Mouse (Mus musculus): ENCODE data around the gene Trcg1. TPM values are rescaled to one million over a fixed set of nuclear protein-coding genes. Genes with fewer than 3 reads are reported as not detected.

Gene Trcg1
- polyA plus RNA-seq, 1 experiment from 2014 or later = not detected

GRCm38 (mm10) chr9:57282686-57283085 lies 46.3 kb downstream of the Trcg1 start:
- Histone ChIP-seq H3K27ac (replicated peaks; ENCODE audit: low read depth, low read length) (no peak overlapping the region), H3K27me3 (ENCODE audit: control insufficient read depth, insufficient read depth, low read length) (no peaks in the 10 kb centered on the region), H3K4me3 (ENCODE audit: low read depth, low read length) (no peak overlapping the region), H3K9ac (ENCODE audit: low read length) (no peak overlapping the region), H3K4me1 (ENCODE audit: control insufficient read depth, insufficient read depth, low read length) (peaks cover 6% of the 10 kb centered on the region), H3K9me3 (ENCODE audit: control insufficient read depth, low read length) (no peaks in the 10 kb centered on the region), H3K4me2 (ENCODE audit: low read depth, severe bottlenecking) (no peak overlapping the region), H3K36me3 (ENCODE audit: control insufficient read depth, insufficient read depth, low read length) (no peaks in the 10 kb centered on the region)
- ATAC-seq (ENCODE audit: insufficient number of reproducible peaks, low FRiP score, low TSS enrichment, low read depth) = no peak
- DNase-seq (ENCODE audit: low spot score) = no peak
- 76% methylated on average over 3 of the region's 3 CpGs for WGBS

- no peak for ATAC-seq (ENCODE audit: insufficient number of reproducible peaks, low FRiP score, low TSS enrichment, low read depth)
- Histone ChIP-seq H3K36me3 (ENCODE audit: control insufficient read depth, insufficient read depth, low read length) (no peaks in the 10 kb centered on the region), H3K27ac (replicated peaks; ENCODE audit: low read depth, low read length) (no peak overlapping the region), H3K4me3 (ENCODE audit: low read depth, low read length) (no peak overlapping the region), H3K9me3 (ENCODE audit: control insufficient read depth, low read length) (no peaks in the 10 kb centered on the region), H3K9ac (ENCODE audit: low read length) (no peak overlapping the region), H3K4me1 (ENCODE audit: control insufficient read depth, insufficient read depth, low read length) (peaks cover 4% of the 10 kb centered on the region), H3K27me3 (ENCODE audit: control insufficient read depth, insufficient read depth, low read length) (no peaks in the 10 kb centered on the region), H3K4me2 (ENCODE audit: low read depth, severe bottlenecking) (no peak overlapping the region)
- DNase-seq (ENCODE audit: low spot score) = no peak
- 70% methylated on average over 4 of the region's 4 CpGs for WGBS
These were observed 47.0 kb downstream of the Trcg1 start for GRCm38 (mm10) chr9:57283311-57283710.

- no peak overlapping the region for H3K4me2 ChIP-seq (ENCODE audit: low read depth, severe bottlenecking)
- H3K4me1 ChIP-seq (ENCODE audit: control insufficient read depth, insufficient read depth, low read length) = no peaks in the 10 kb centered on the region
- no peaks in the 10 kb centered on the region for H3K9me3 ChIP-seq (ENCODE audit: control insufficient read depth, low read length)
- no peak overlapping the region for H3K4me3 ChIP-seq (ENCODE audit: low read depth, low read length)
- ATAC-seq (ENCODE audit: insufficient number of reproducible peaks, low FRiP score, low TSS enrichment, low read depth) (no peak), DNase-seq (ENCODE audit: low spot score) (no peak)
- H3K9ac ChIP-seq (ENCODE audit: low read length) = no peak overlapping the region
- H3K36me3 ChIP-seq (ENCODE audit: control insufficient read depth, insufficient read depth, low read length) = no peaks in the 10 kb centered on the region
- 92% methylated on average over 6 of the region's 6 CpGs for WGBS
- H3K27ac ChIP-seq (replicated peaks; ENCODE audit: low read depth, low read length) = no peak overlapping the region
- H3K27me3 ChIP-seq (ENCODE audit: control insufficient read depth, insufficient read depth, low read length) = no peaks in the 10 kb centered on the region
These were observed 50.8 kb downstream of the Trcg1 start for GRCm38 (mm10) chr9:57287183-57287582.

DNA sequence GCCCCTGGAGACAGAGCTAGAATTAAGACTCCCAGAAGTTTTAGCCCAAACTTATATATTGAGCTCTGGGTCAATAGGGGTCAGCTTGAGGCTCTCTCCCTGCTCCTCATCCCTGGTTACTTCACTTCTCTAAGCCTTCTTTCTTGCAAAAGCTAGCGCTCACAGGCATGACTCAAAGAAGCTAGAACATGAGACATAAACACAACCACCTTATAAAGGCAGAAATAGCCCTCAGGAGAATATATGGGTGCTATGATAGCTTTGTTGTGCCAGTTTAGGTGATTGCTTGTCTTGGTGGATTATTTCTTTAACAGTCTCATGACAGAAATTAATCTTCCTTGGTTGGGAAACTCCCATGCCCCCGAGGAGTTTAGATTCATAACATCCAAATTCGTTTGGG lies 58.5 kb downstream of the Trcg1 start:
- H3K4me2 ChIP-seq (ENCODE audit: low read depth, severe bottlenecking) = no peak overlapping the region
- WGBS = 81% methylated on average over 3 of the region's 3 CpGs
- no peaks in the 10 kb centered on the region for H3K36me3 ChIP-seq (ENCODE audit: control insufficient read depth, insufficient read depth, low read length)
- H3K4me3 ChIP-seq (ENCODE audit: low read depth, low read length) = no peak overlapping the region
- H3K9me3 ChIP-seq (ENCODE audit: control insufficient read depth, low read length) = no peaks in the 10 kb centered on the region
- no peak for DNase-seq (ENCODE audit: low spot score)
- H3K27me3 ChIP-seq (ENCODE audit: control insufficient read depth, insufficient read depth, low read length) = no peaks in the 10 kb centered on the region
- ATAC-seq (ENCODE audit: insufficient number of reproducible peaks, low FRiP score, low TSS enrichment, low read depth) = no peak
- no peak overlapping the region for H3K9ac ChIP-seq (ENCODE audit: low read length)
- no peak overlapping the region for H3K27ac ChIP-seq (replicated peaks; ENCODE audit: low read depth, low read length)
- no peaks in the 10 kb centered on the region for H3K4me1 ChIP-seq (ENCODE audit: control insufficient read depth, insufficient read depth, low read length)

GRCm38 (mm10) chr9:57295666-57296065 lies 59.3 kb downstream of the Trcg1 start:
- H3K36me3 ChIP-seq (ENCODE audit: control insufficient read depth, insufficient read depth, low read length) = no peaks in the 10 kb centered on the region
- WGBS = 93% methylated on average over 3 of the region's 3 CpGs
- no peaks in the 10 kb centered on the region for H3K27me3 ChIP-seq (ENCODE audit: control insufficient read depth, insufficient read depth, low read length)
- DNase-seq (ENCODE audit: low spot score) (no peak), ATAC-seq (ENCODE audit: insufficient number of reproducible peaks, low FRiP score, low TSS enrichment, low read depth) (no peak)
- H3K9me3 ChIP-seq (ENCODE audit: control insufficient read depth, low read length) = no peaks in the 10 kb centered on the region
- no peak overlapping the region for H3K9ac ChIP-seq (ENCODE audit: low read length)
- no peak overlapping the region for H3K4me2 ChIP-seq (ENCODE audit: low read depth, severe bottlenecking)
- H3K27ac ChIP-seq (replicated peaks; ENCODE audit: low read depth, low read length) = no peak overlapping the region
- H3K4me3 ChIP-seq (ENCODE audit: low read depth, low read length) = no peak overlapping the region
- H3K4me1 ChIP-seq (ENCODE audit: control insufficient read depth, insufficient read depth, low read length) = no peaks in the 10 kb centered on the region

GRCm38 (mm10) chr9:57296277-57296676 lies 59.9 kb downstream of the Trcg1 start:
- H3K27me3 ChIP-seq (ENCODE audit: control insufficient read depth, insufficient read depth, low read length) = no peaks in the 10 kb centered on the region
- H3K4me3 ChIP-seq (ENCODE audit: low read depth, low read length) = no peak overlapping the region
- no peak overlapping the region for H3K9ac ChIP-seq (ENCODE audit: low read length)
- WGBS = 79% methylated on average over 8 of the region's 8 CpGs
- H3K27ac ChIP-seq (replicated peaks; ENCODE audit: low read depth, low read length) = no peak overlapping the region
- H3K4me1 ChIP-seq (ENCODE audit: control insufficient read depth, insufficient read depth, low read length) = no peaks in the 10 kb centered on the region
- H3K4me2 ChIP-seq (ENCODE audit: low read depth, severe bottlenecking) = no peak overlapping the region
- no peaks in the 10 kb centered on the region for H3K9me3 ChIP-seq (ENCODE audit: control insufficient read depth, low read length)
- no peak for DNase-seq (ENCODE audit: low spot score)
- no peaks in the 10 kb centered on the region for H3K36me3 ChIP-seq (ENCODE audit: control insufficient read depth, insufficient read depth, low read length)
- ATAC-seq (ENCODE audit: insufficient number of reproducible peaks, low FRiP score, low TSS enrichment, low read depth) = no peak

GRCm38 (mm10) chr9:57297938-57298337 lies 61.6 kb downstream of the Trcg1 start:
- WGBS = 93% methylated on average over 2 of the region's 2 CpGs
- ATAC-seq (ENCODE audit: insufficient number of reproducible peaks, low FRiP score, low TSS enrichment, low read depth) (no peak), DNase-seq (ENCODE audit: low spot score) (no peak)
- H3K9ac ChIP-seq (ENCODE audit: low read length) = no peak overlapping the region
- H3K4me3 ChIP-seq (ENCODE audit: low read depth, low read length) = no peak overlapping the region
- H3K4me1 ChIP-seq (ENCODE audit: control insufficient read depth, insufficient read depth, low read length) = no peaks in the 10 kb centered on the region
- H3K36me3 ChIP-seq (ENCODE audit: control insufficient read depth, insufficient read depth, low read length) = no peaks in the 10 kb centered on the region
- no peak overlapping the region for H3K27ac ChIP-seq (replicated peaks; ENCODE audit: low read depth, low read length)
- H3K27me3 ChIP-seq (ENCODE audit: control insufficient read depth, insufficient read depth, low read length) = no peaks in the 10 kb centered on the region
- H3K4me2 ChIP-seq (ENCODE audit: low read depth, severe bottlenecking) = no peak overlapping the region
- no peaks in the 10 kb centered on the region for H3K9me3 ChIP-seq (ENCODE audit: control insufficient read depth, low read length)

Other genes with a start within 250 kb of the Trcg1 start
- 40.5 and 44.0 TPM in 2 replicates for gene Ptpn9, start 241.6 kb upstream of the Trcg1 start, polyA plus RNA-seq (2014; fragmentation: Nextera tagmentation; extraction: Ambion mirVana)
- gene Sin3a, start 164.5 kb upstream of the Trcg1 start, polyA plus RNA-seq (2014; fragmentation: Nextera tagmentation; extraction: Ambion mirVana) = 65.8 and 72.7 TPM in 2 replicates
- 20.1 and 24.8 TPM in 2 replicates for gene Man2c1, start 105.9 kb upstream of the Trcg1 start, polyA plus RNA-seq (2014; fragmentation: Nextera tagmentation; extraction: Ambion mirVana)
- gene Neil1, start 88.3 kb upstream of the Trcg1 start, polyA plus RNA-seq (2014; fragmentation: Nextera tagmentation; extraction: Ambion mirVana) = 6.1 and 6.2 TPM in 2 replicates
- 79.8 and 82.8 TPM in 2 replicates for gene Commd4, start 78.2 kb upstream of the Trcg1 start, polyA plus RNA-seq (2014; fragmentation: Nextera tagmentation; extraction: Ambion mirVana)
- 13.9 and 15.6 TPM in 2 replicates for gene 1700017B05Rik, start 26.1 kb downstream of the Trcg1 start, polyA plus RNA-seq (2014; fragmentation: Nextera tagmentation; extraction: Ambion mirVana)
- 26.5 and 32.2 TPM in 2 replicates for gene Ppcdc, start 203.6 kb downstream of the Trcg1 start, polyA plus RNA-seq (2014; fragmentation: Nextera tagmentation; extraction: Ambion mirVana)
- 3.1 and 4.1 TPM in 2 replicates for gene Scamp5, start 231.5 kb downstream of the Trcg1 start, polyA plus RNA-seq (2014; fragmentation: Nextera tagmentation; extraction: Ambion mirVana)

All from limb, embryonic 11.5 days (tissue).